ENCODE assay signal across 7 mouse cellular contexts in genomic region chr11:20331027-20331689, GRCm38 (mm10). TPM values are rescaled to one million over a fixed set of nuclear protein-coding genes. Genes with fewer than 3 reads are reported as not detected.
A peak's percentile ranks its signal among the peaks of the same experiment; 100 is the strongest.
DNase-seq lines count a peak whose midpoint lies in the region; ATAC-seq and TF ChIP-seq lines count a peak whose summit lies in the region.

No protein-coding gene starts in this region.

- no peak for ATAC-seq in megakaryocyte, adult 5-6 weeks (ENCODE audit: poor library complexity, severe bottlenecking)
- ATAC-seq in embryonic facial prominence, embryonic 14.5 days (ENCODE audit: low read depth): no peak
- ATAC-seq in limb, embryonic 12.5 days (ENCODE audit: insufficient number of reproducible peaks, insufficient read depth, low FRiP score, low TSS enrichment, low read depth): no peak
- ATAC-seq in stomach, postnatal 0 days (ENCODE audit: low FRiP score, low TSS enrichment): no peak
- no peak for ATAC-seq in granulocyte monocyte progenitor cell, adult 5-6 weeks (replicated peaks; ENCODE audit: poor library complexity, severe bottlenecking)

- WGBS in embryonic facial prominence, embryonic 14.5 days: 25% methylated on average over 9 of the region's 9 CpGs
- WGBS in limb, embryonic 12.5 days: 44% methylated on average over 9 of the region's 9 CpGs
- WGBS in stomach, postnatal 0 days: 28% methylated on average over 9 of the region's 9 CpGs

- H3K9me3 ChIP-seq in megakaryocyte, embryonic 14.5 days: no peaks in the 10 kb centered on the region
- H3K9me3 ChIP-seq in embryonic facial prominence, embryonic 14.5 days (ENCODE audit: control insufficient read depth, low read length): no peaks in the 10 kb centered on the region
- no peaks in the 10 kb centered on the region for H3K9me3 ChIP-seq in limb, embryonic 12.5 days
- no peaks in the 10 kb centered on the region for H3K9me3 ChIP-seq in stomach, postnatal 0 days (ENCODE audit: control insufficient read depth, low read length)

- H3K36me3 ChIP-seq in megakaryocyte, embryonic 14.5 days (replicated peaks; ENCODE audit: low read length): peaks cover 24% of the 10 kb centered on the region
- no peaks in the 10 kb centered on the region for H3K36me3 ChIP-seq in embryonic facial prominence, embryonic 14.5 days (ENCODE audit: control insufficient read depth, insufficient read depth, low read length)
- H3K36me3 ChIP-seq in limb, embryonic 12.5 days: no peaks in the 10 kb centered on the region
- H3K36me3 ChIP-seq in stomach, postnatal 0 days (ENCODE audit: control insufficient read depth, insufficient read depth, low read length): no peaks in the 10 kb centered on the region

- H3K4me1 ChIP-seq in megakaryocyte, embryonic 14.5 days: peaks cover 65% of the 10 kb centered on the region
- peaks cover 22% of the 10 kb centered on the region for H3K4me1 ChIP-seq in embryonic facial prominence, embryonic 14.5 days (ENCODE audit: control insufficient read depth, insufficient read depth, low read length)
- H3K4me1 ChIP-seq in limb, embryonic 12.5 days (replicated peaks): peaks cover 12% of the 10 kb centered on the region
- 0 out of 2 replicates have a peak, but pooled peaks cover 2% of the 10 kb centered on the region for H3K4me1 ChIP-seq in stomach, postnatal 0 days (replicated peaks; ENCODE audit: control insufficient read depth, insufficient read depth)

- peak; percentile 59 for DNase-seq in embryonic facial prominence, embryonic 14.5 days (ENCODE audit: low spot score)
- DNase-seq in stomach, postnatal 0 days (ENCODE audit: low spot score): no peak
- no peak for DNase-seq in lung, postnatal 25 days (ENCODE audit: low spot score)

- peak overlapping the region; percentile 99 for H3K4me3 ChIP-seq in megakaryocyte, embryonic 14.5 days (replicated peaks)
- H3K4me3 ChIP-seq in embryonic facial prominence, embryonic 14.5 days (ENCODE audit: low read depth, low read length): peak overlapping the region; percentile 59
- H3K4me3 ChIP-seq in limb, embryonic 12.5 days (replicated peaks): peak overlapping the region; percentile 58
- H3K4me3 ChIP-seq in stomach, postnatal 0 days (ENCODE audit: low read depth, low read length): peak overlapping the region; percentile 69

- peak overlapping the region; percentile 95; the same call in 1 of the 2 replicates for H3K27ac ChIP-seq in embryonic facial prominence, embryonic 14.5 days (replicated peaks; ENCODE audit: low read depth, low read length)
- no peak overlapping the region for H3K27ac ChIP-seq in limb, embryonic 12.5 days
- H3K27ac ChIP-seq in stomach, postnatal 0 days (replicated peaks): no peak overlapping the region

- H3K9ac ChIP-seq in embryonic facial prominence, embryonic 14.5 days (ENCODE audit: low read depth, low read length): peak overlapping the region; percentile 78
- H3K9ac ChIP-seq in limb, embryonic 12.5 days (replicated peaks): no peak overlapping the region
- H3K9ac ChIP-seq in stomach, postnatal 0 days (ENCODE audit: low read length): peak overlapping the region; percentile 27; the same call in 1 of the 2 replicates

- H3K4me2 ChIP-seq in embryonic facial prominence, embryonic 14.5 days (ENCODE audit: low read depth, low read length): peak overlapping the region; percentile 97
- peak overlapping the region; percentile 95 for H3K4me2 ChIP-seq in limb, embryonic 12.5 days
- peak overlapping the region; percentile 98 for H3K4me2 ChIP-seq in stomach, postnatal 0 days (replicated peaks; ENCODE audit: low read depth)

- TF ChIP-seq EP300 in stomach, postnatal 0 days (optimal IDR thresholded peaks at IDR 0.05): no peak

- no peak for TF ChIP-seq CTCF in stomach, postnatal 0 days (IDR thresholded peaks at IDR 0.05; ENCODE audit: low read depth)

- no peaks in the 10 kb centered on the region for H3K27me3 ChIP-seq in megakaryocyte, embryonic 14.5 days (replicated peaks)
- no peaks in the 10 kb centered on the region for H3K27me3 ChIP-seq in embryonic facial prominence, embryonic 14.5 days (replicated peaks; ENCODE audit: control insufficient read depth, insufficient read depth, low read length)
- H3K27me3 ChIP-seq in limb, embryonic 12.5 days: no peaks in the 10 kb centered on the region
- H3K27me3 ChIP-seq in stomach, postnatal 0 days (ENCODE audit: control insufficient read depth, insufficient read depth, low read length): no peaks in the 10 kb centered on the region

RNA-seq across cellular contexts. Expression of gene Slc1a4, which starts 1.4 kb away (rescaled TPM):
- polyA plus RNA-seq in megakaryocyte, embryonic 14.5 days (2012; ENCODE audit: insufficient read depth, low replicate concordance): 8.6 and 10.8 TPM in 2 replicates
- total RNA-seq in megakaryocyte, adult 5-6 weeks (2015): not detected in 2 replicates
- 0.07 and 0.20 TPM in 2 replicates for total RNA-seq in megakaryocyte, adult 5-6 weeks (2017)
- 24.8 and 26.6 TPM in 2 replicates for polyA plus RNA-seq in embryonic facial prominence, embryonic 14.5 days (2014; fragmentation: Nextera tagmentation; extraction: Ambion mirVana)
- 10.9 and 11.7 TPM in 2 replicates for polyA plus RNA-seq in limb, embryonic 12.5 days (2016; fragmentation: Nextera tagmentation; extraction: Ambion mirVana)
- polyA plus RNA-seq in stomach, postnatal 0 days (2015; fragmentation: Nextera tagmentation; extraction: Ambion mirVana): 7.2 and 8.7 TPM in 2 replicates
- total RNA-seq in granulocyte monocyte progenitor cell, adult 5-6 weeks (2014; fragmentation: Nextera tagmentation): 0.73 and 1.2 TPM in 2 replicates
- total RNA-seq in granulocyte monocyte progenitor cell, adult 5-6 weeks (2017): 0.36 and 0.47 TPM in 2 replicates
